Mouse (Mus musculus): ENCODE data around the gene Oas2. TPM values are rescaled to one million over a fixed set of nuclear protein-coding genes. Genes with fewer than 3 reads are reported as not detected.

Gene Oas2
- polyA plus RNA-seq, 1 experiment from 2014 or later, result 0.27 TPM

GRCm38 (mm10) chr5:120693931-120694694, 55.5 kb downstream of the Oas2 start:
- Histone ChIP-seq H3K27me3 (peaks cover 24% of the 10 kb centered on the region), H3K9ac (no peak overlapping the region)
- 15% methylated on average over 37 of the region's 38 CpGs for WGBS

GRCm38 (mm10) chr5:120692034-120692433, 57.6 kb downstream of the Oas2 start:
- Histone ChIP-seq H3K9me3 (no peaks in the 10 kb centered on the region), H3K9ac (no peak overlapping the region), H3K4me3 (no peak overlapping the region), H3K27me3 (peaks cover 24% of the 10 kb centered on the region), H3K4me1 (replicated peaks) (peaks cover 14% of the 10 kb centered on the region), H3K36me3 (peaks cover 28% of the 10 kb centered on the region), H3K4me2 (no peak overlapping the region), H3K27ac (replicated peaks) (no peak overlapping the region)
- no peak for ATAC-seq (ENCODE audit: low FRiP score, low read depth)
- 78% methylated on average over 19 of the region's 19 CpGs for WGBS

More at GRCm38 (mm10) chr5:120693931-120694694, 55.5 kb downstream of the Oas2 start:
- Histone ChIP-seq H3K4me2 (no peak overlapping the region), H3K4me1 (replicated peaks) (peaks cover 34% of the 10 kb centered on the region), H3K4me3 (no peak overlapping the region), H3K9me3 (no peaks in the 10 kb centered on the region), H3K36me3 (peaks cover 24% of the 10 kb centered on the region), H3K27ac (replicated peaks) (no peak overlapping the region)
- ATAC-seq (ENCODE audit: low FRiP score, low read depth), result no peak

GRCm38 (mm10) chr5:120690417-120690816, 59.2 kb downstream of the Oas2 start:
- H3K4me2 ChIP-seq, result no peak overlapping the region
- H3K4me3 ChIP-seq, result no peak overlapping the region
- no peaks in the 10 kb centered on the region for H3K9me3 ChIP-seq
- no peak overlapping the region for H3K9ac ChIP-seq
- peaks cover 41% of the 10 kb centered on the region for H3K36me3 ChIP-seq
- no peak overlapping the region for H3K27ac ChIP-seq (replicated peaks)
- no peak for ATAC-seq (ENCODE audit: low FRiP score, low read depth)
- H3K4me1 ChIP-seq (replicated peaks), result peaks cover 12% of the 10 kb centered on the region
- peaks cover 16% of the 10 kb centered on the region for H3K27me3 ChIP-seq
- 55% methylated on average over 4 of the region's 4 CpGs for WGBS

GRCm38 (mm10) chr5:120688434-120688833, 61.2 kb downstream of the Oas2 start:
- no peak overlapping the region for H3K4me3 ChIP-seq
- no peak overlapping the region for H3K9ac ChIP-seq
- no peak overlapping the region for H3K27ac ChIP-seq (replicated peaks)
- no peaks in the 10 kb centered on the region for H3K9me3 ChIP-seq
- 0 out of 2 replicates have a peak, but pooled peaks cover under 1% of the 10 kb centered on the region for H3K4me1 ChIP-seq (replicated peaks)
- peaks cover 38% of the 10 kb centered on the region for H3K36me3 ChIP-seq
- no peak for ATAC-seq (ENCODE audit: low FRiP score, low read depth)
- peaks cover 4% of the 10 kb centered on the region; the same call in 1 of the 2 replicates for H3K27me3 ChIP-seq
- H3K4me2 ChIP-seq, result no peak overlapping the region
- 58% methylated on average over 4 of the region's 4 CpGs for WGBS

- peaks cover 6% of the 10 kb centered on the region; the same call in 1 of the 2 replicates for H3K4me1 ChIP-seq (replicated peaks)
- peaks cover 8% of the 10 kb centered on the region; the same call in 1 of the 2 replicates for H3K27me3 ChIP-seq
- H3K9me3 ChIP-seq, result no peaks in the 10 kb centered on the region
- H3K9ac ChIP-seq, result no peak overlapping the region
- no peak for ATAC-seq (ENCODE audit: low FRiP score, low read depth)
- H3K27ac ChIP-seq (replicated peaks), result no peak overlapping the region
- H3K36me3 ChIP-seq, result peaks cover 35% of the 10 kb centered on the region
- H3K4me2 ChIP-seq, result no peak overlapping the region
- WGBS, result 88% methylated on average over 5 of the region's 5 CpGs
- H3K4me3 ChIP-seq, result no peak overlapping the region
Measured at GRCm38 (mm10) chr5:120687897-120688296, 61.8 kb downstream of the Oas2 start.

GRCm38 (mm10) chr5:120687484-120687851, 62.2 kb downstream of the Oas2 start:
- no peaks in the 10 kb centered on the region for H3K9me3 ChIP-seq
- H3K4me3 ChIP-seq, result no peak overlapping the region
- 84% methylated on average over 3 of the region's 3 CpGs for WGBS
- H3K36me3 ChIP-seq, result peaks cover 34% of the 10 kb centered on the region
- peaks cover 9% of the 10 kb centered on the region; the same call in 1 of the 2 replicates for H3K4me1 ChIP-seq (replicated peaks)
- peaks cover 8% of the 10 kb centered on the region; the same call in 1 of the 2 replicates for H3K27me3 ChIP-seq
- H3K4me2 ChIP-seq, result no peak overlapping the region
- H3K27ac ChIP-seq (replicated peaks), result no peak overlapping the region
- no peak for ATAC-seq (ENCODE audit: low FRiP score, low read depth)
- H3K9ac ChIP-seq, result no peak overlapping the region

- peaks cover 8% of the 10 kb centered on the region; the same call in 1 of the 2 replicates for H3K27me3 ChIP-seq
- no peak overlapping the region for H3K4me3 ChIP-seq
- no peak for ATAC-seq (ENCODE audit: low FRiP score, low read depth)
- no peaks in the 10 kb centered on the region for H3K9me3 ChIP-seq
- H3K27ac ChIP-seq (replicated peaks), result no peak overlapping the region
- no peak overlapping the region for H3K9ac ChIP-seq
- H3K36me3 ChIP-seq, result peaks cover 34% of the 10 kb centered on the region
- WGBS, result 90% methylated on average over 6 of the region's 6 CpGs
- peaks cover 11% of the 10 kb centered on the region; the same call in 1 of the 2 replicates for H3K4me1 ChIP-seq (replicated peaks)
- no peak overlapping the region for H3K4me2 ChIP-seq
Measured at GRCm38 (mm10) chr5:120686749-120687483, 62.7 kb downstream of the Oas2 start.

- Histone ChIP-seq H3K27ac (replicated peaks) (no peak overlapping the region), H3K9ac (no peak overlapping the region), H3K4me1 (replicated peaks) (peaks cover 17% of the 10 kb centered on the region), H3K27me3 (peaks cover 8% of the 10 kb centered on the region; the same call in 1 of the 2 replicates), H3K4me3 (no peak overlapping the region), H3K36me3 (peaks cover 39% of the 10 kb centered on the region), H3K9me3 (no peaks in the 10 kb centered on the region), H3K4me2 (no peak overlapping the region)
- ATAC-seq (ENCODE audit: low FRiP score, low read depth), result no peak
- WGBS, result 75% methylated on average over 8 of the region's 8 CpGs
Measured at GRCm38 (mm10) chr5:120685678-120686077, 64.0 kb downstream of the Oas2 start.

GRCm38 (mm10) chr5:120682982-120683771, 66.5 kb downstream of the Oas2 start:
- H3K27me3 ChIP-seq, result peaks cover 8% of the 10 kb centered on the region; the same call in 1 of the 2 replicates
- no peaks in the 10 kb centered on the region for H3K9me3 ChIP-seq
- H3K9ac ChIP-seq, result no peak overlapping the region
- H3K4me1 ChIP-seq (replicated peaks), result peaks cover 33% of the 10 kb centered on the region
- H3K4me3 ChIP-seq, result no peak overlapping the region
- peaks cover 39% of the 10 kb centered on the region for H3K36me3 ChIP-seq
- no peak overlapping the region for H3K4me2 ChIP-seq
- WGBS, result 14% methylated on average over 24 of the region's 24 CpGs
- no peak overlapping the region for H3K27ac ChIP-seq (replicated peaks)
- ATAC-seq (ENCODE audit: low FRiP score, low read depth), result no peak

- Histone ChIP-seq H3K4me1 (replicated peaks) (peaks cover 33% of the 10 kb centered on the region), H3K9me3 (no peaks in the 10 kb centered on the region), H3K27ac (replicated peaks) (peak overlapping the region; percentile 64), H3K9ac (no peak overlapping the region), H3K4me3 (no peak overlapping the region), H3K27me3 (peaks cover 8% of the 10 kb centered on the region; the same call in 1 of the 2 replicates), H3K4me2 (no peak overlapping the region; the same call in 1 of the 2 replicates), H3K36me3 (peaks cover 24% of the 10 kb centered on the region)
- ATAC-seq (ENCODE audit: low FRiP score, low read depth), result no peak
- 73% methylated on average over 17 of the region's 18 CpGs for WGBS
Measured at GRCm38 (mm10) chr5:120680918-120681317, 68.7 kb downstream of the Oas2 start.

All from hindbrain, embryonic 15.5 days (tissue).